Mouse (Mus musculus) gonadal fat pad, adult 2 months (tissue): ENCODE results near the gene Ypel3. TPM values are rescaled to one million over a fixed set of nuclear protein-coding genes. Genes with fewer than 3 reads are reported as not detected.
A peak's percentile ranks its signal among the peaks of the same experiment; 100 is the strongest.

Experiments used
- DNase-seq: peaks from one replicate; pipeline ENCODE4 v3.0.0-alpha.2; 2012; ENCODE audit warnings: low read depth
- polyA plus RNA-seq: library from polyadenylated mRNA; depleted of rRNA; stranded (reverse); fragments of >200 nt; gene quantifications from 2 replicates; pipeline ENCODE4 v1.2.3, GENCODE M21; 2012

The Ypel3 gene
- polyA plus RNA-seq, 1 experiment: 212 TPM

DNA sequence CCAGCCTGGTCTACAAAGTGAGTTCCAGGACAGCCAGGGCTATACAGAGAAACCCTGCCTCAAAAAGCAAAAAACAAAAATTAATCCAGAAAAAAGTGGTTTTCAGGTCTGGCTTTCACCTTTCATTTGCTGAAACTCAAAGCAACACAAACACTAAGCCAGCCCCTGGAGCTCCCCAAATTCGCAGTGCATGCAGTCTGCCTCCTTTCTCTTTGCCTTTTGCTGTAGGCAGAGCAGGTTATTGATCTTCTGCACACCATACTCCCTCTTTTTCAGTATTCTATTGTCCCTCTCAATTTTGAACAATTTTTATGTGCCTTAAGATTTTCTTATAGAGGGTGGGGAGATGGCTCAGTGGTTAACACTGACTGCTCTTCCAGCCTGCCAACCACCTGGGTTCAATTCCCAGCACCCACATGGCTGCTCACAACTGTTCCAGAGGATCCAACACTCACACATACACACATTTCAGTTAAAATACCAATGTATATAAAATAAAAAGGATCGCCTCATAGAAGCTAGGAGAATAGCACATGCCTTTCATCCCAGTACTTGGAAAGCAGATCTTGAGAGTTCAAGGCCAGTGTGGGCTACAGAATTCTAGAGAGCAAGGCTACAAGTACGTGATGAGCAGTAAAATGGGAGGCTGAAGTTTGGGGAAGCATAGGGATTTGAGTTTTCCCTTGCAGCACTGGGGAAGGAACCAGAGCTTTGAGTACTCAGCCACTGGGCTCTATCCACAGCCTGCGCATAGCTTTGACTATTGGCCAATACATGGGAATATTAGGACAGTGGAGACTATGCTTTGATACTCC lies 16.9 kb downstream of the Ypel3 start:
- no peak for DNase-seq

DNA sequence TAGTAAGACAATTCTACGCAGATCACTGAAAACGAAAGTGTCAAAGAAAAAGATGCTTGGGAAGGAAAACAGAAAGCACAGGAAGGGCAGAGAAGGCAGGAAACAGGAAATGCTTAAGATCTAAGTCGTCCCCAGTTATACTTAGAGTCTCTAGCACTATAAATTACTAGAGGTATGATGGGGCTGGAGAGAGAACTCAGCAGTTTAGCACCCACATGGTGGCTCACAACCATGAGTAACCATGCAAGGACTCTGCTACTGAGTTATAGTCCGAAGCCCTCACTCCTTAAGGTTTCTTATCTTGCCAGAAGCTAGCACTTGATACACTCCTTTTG lies 17.5 kb downstream of the Ypel3 start:
- no peak for DNase-seq

DNA sequence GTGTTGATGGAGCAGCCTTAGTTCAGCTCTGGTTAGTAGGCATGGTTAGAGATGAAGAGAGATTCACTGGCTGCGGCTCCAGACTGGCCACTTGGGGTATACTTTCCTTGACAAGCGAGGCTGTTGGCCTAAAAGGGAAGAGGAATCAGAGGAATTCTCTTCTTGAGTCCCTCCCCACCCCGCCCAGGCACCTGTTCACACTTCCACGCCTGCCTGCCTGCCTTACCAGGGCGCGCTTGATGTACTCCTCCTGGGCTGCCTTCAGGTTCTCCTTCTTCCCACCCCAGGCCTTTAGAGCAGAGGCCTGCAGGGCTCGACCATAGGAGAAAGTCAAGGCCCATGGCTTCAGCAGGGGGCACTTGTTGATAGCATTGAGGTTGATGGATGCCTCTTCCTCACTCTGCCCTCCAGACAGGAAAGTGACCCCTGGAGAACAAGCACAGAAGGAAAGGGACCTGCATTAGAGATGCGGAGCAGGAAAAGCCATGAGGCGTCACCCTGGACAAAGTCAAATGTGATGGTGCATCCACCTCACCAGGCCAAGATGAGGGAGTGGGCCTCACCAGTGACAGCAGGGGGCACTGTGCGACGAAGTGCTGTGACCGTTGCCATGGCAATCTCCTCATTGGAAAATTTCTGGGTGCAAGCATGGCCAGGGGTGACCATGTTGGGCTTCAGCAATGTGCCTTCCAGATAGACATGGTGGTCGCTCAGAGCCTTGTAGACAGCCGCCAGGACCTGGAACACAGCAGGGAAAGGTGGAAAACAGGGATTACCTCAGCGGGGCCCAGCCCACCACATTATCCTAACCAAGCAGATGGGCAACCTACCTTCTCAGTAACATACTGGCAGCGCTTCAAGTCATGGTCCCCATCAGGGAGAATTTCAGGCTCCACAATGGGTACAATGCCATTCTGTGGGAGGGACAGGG lies 18.9 kb downstream of the Ypel3 start:
- no peak for DNase-seq

DNA sequence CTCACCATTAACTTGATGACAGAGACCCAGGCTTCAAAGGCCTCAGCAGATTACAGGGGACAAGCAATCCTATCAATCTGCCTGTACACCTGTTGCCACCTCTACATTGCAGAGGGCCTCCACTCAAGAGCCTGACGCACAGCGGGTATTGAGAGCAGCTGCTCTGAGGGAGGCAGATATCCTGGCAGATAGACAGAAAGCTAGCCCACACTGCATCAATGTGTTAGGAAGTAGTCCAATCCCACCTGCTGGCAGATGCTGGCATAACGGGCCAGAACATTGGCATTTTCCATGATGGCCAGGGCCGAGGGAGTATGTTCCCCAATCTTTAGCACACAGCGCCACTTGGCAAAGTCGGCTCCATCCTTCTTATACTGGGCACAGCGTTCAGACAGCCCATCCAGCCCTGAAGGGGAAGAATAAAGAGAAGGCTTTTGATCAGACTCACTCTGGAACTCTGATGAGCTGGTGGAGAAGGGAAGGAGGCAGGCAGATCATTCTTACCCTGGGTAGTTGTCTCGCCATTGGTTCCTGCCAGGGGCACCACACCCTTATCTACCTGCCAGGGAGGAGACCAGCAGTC lies 19.7 kb downstream of the Ypel3 start:
- no peak for DNase-seq

DNA sequence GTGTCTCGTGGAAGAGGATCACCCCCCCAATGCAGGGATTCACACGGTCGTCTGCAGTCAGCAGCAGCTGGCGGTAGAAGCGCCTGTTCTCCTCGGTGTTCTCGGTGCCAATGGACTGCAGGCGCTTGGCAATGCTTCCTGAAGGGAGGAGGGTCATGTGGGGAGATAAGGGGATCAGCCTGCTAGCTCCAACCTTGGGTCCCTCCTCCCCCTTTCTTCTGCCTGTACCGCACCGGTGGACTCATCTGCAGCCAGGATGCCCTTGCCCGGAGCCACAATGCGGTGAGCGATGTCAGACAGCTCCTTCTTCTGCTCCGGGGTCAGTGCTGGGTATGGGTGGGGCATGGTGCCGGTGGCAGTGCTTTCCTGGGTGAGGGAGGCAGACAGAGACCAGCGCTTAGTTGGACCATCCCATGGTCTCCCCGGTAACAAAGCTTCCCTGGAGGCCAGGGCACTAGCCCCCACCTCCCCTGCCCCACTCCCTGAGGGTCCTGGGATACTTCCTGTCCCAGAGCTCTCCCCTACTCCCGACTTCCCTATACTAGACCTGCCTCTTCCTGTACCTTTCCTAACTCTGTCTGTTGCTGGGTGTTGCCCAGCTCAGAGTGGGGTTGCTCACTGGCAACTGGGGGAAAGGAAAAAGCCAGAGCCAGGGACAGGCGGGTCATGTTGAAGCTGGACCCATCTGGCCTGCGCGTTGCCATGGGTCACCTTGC lies 20.8 kb downstream of the Ypel3 start, which contains the start of gene Fam57b:
TSS of gene Fam57b (plus strand) at position 258 of the 716 bp plus-strand sequence.
- no peak for DNase-seq

DNA sequence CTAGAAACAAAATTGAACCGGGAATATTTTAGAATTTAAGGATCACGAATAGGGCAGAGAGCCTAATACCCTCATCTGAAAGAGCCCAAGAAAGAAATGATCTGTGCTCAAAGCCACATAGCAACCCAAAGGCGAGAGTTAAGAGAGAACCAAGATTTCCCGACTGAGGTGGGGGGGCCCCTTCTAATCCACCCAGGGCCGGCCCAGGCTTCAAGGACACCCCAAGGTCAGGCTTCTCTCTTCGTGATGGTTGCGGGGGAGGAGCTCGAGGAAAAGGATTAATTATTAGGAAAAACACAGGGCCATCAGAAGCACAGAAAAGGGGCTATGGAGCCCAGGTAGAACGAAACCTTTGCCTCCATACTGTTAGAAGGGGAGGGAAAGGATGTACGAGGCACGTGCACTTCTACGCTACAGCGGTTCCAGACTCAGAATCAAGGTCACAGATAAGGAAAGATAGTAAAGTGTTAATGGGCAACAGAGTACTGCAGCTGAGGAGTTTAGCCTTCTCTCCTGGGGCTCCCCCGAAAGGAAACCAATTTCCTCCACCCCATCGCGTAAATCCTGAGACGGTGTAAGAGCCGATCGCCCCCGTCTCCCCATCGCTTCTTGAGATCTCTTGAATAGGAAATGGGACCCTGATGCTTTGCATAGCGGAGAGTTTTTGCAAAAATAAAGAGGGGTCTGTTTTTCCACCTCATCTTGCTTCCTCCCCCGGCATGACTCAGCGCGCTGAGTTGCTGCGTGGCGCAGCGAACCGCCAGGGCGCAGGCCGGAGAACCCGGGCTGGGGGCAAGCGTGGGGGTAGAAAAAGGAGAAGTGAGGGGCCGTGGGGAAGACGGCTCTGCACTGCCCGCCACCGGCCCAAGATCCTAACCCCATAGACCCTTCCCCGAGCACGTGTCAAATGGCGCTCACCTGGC lies 21.6 kb downstream of the Ypel3 start:
- no peak for DNase-seq

DNA sequence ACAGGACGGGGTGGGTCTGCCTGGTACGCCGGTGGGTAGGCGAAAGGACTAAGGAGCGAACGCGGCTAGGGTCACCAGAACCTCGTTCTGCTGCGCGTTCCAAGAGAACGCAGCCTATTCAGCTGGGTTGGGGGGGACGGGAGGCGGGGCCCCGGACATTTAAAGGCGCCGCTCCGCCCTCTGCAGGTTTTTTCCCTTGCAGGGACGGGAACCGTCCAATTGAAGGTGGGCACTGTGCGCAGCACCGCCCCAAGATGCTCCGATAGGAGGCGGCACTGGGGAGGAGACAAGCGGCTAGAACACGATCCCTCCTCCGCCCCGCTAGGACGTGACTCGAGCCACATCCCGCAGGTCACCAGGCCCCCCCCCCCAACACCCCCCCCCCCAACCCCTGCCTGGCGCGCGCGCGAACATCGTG lies 22.3 kb downstream of the Ypel3 start:
- no peak for DNase-seq

DNA sequence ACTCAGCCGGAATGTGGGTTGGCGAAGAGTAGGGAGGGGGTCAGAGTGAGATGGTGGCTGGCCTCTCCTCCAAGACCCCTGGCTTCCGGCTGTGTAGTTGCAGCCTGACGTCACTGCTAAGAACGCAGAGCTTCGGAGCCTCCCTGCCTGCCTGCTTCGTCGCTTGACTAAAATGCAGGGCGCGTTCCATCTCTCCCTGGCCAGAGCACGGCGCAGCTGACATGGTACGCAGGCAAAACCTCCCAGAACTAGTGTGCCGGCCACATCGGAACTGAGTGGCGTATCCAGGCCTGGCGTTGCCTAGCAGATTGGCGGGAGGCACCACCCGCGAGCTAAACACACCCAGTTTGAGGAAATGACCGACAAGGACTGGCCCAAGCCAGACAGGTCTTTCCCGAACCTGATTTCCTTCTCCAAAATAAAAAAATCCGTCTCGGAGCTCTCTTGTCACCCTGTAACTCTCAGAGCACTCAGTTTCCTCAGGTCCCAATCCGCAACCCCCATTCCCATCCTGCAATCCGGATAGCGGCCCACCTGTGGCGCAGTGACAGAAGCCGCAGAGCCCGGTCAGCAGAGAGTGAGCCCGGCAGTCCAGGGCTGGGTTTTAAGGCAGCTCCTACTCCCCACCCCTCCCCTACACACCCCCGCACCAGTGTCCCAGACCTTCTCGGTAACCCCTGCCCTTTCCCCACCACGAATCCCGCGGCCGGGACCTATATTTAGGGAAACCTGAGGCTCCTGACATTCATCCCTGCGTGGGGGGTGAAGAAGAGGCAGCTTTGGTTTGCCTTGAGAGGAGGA lies 22.9 kb downstream of the Ypel3 start:
- DNase-seq: no peak

DNA sequence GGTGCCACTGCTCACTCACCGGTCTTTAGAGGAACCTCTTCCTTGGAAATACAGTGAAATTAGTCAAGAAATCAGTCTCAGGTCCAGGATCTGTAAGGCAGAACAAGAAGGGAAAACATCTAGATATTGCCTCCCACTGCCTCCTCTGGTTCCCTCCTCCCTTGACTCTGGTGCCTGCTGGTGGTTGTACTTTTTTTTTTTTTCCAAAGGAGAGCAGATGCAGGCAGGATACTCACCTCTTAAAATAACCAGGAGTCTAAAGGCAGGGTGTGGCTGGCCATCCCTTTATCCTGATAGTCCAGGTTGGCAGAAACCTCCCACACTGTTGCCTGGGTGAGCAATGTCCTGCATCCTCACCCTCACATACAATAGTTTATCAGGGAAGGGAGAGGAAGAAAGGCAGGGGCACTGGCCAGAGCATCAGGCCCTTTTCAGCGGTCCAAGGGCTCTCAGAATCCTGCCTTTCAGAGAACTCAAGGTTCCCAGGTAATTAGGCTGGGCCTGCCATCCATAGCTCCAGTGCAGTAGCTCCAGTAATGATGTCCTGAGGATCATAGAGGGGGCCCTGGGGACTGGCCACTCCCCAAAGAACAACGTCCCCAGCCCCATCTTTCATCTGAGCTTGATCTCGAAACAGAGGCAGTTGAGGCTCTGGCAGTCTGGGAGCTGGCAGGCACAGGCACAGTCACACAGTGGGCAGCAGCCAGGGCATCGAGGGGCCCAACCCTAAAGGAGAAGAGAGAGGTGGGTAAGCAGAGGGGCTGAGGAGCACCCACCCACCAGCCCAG lies 23.7 kb downstream of the Ypel3 start:
- DNase-seq: no peak

DNA sequence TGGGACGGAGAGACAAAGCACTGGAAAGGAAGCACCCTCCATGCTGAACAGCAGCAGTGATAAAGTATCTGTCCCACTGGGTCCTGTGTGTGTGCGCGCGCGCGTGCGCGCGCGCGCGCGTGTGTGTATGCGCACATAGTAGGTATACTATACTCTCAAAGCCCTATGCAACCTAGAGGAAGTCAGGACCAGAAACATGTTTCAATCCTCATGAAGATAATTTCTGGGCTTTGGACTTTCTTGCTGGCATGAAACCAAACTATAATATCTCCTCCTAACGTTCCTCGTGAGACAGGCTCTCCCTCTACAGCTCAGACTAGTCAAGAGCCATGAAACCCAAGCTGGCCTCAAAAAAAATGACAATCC lies 24.3 kb downstream of the Ypel3 start:
- no peak for DNase-seq

DNA sequence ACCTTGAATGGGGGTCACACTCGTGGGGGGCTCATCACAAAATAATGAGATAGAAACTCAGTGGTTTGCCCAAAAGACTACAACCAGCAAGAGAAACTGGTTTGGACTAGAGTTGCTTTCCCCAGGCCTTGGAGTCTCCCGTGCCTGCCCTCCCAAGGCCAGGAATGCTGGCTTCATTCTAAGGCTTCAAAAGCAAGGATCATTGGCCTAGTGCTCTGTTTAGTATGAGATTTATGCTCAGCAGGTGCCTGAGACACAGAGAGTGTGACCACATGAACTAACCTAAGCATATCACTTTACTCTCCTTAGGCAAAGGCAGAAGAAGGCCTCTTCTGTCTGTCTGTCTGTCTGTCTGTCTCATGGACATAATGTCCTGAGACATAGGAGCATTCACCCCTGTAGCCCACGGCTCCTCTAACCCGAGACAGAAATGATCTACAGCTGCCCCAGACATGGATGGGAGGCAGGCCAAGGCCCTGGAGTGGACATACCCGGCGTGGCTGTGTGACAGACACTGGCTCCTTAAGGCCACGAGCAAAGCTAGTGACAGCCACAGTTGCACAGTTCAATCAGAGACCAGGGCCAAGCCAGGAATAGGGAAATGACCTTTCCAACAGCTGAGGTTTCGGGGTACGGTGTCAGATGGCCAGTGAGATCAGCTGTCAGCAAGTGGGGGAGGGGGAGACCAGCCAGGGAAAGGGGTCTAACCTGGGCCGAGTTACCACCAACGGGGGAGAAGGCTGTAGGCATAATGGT lies 25.6 kb downstream of the Ypel3 start:
- no peak for DNase-seq

DNA sequence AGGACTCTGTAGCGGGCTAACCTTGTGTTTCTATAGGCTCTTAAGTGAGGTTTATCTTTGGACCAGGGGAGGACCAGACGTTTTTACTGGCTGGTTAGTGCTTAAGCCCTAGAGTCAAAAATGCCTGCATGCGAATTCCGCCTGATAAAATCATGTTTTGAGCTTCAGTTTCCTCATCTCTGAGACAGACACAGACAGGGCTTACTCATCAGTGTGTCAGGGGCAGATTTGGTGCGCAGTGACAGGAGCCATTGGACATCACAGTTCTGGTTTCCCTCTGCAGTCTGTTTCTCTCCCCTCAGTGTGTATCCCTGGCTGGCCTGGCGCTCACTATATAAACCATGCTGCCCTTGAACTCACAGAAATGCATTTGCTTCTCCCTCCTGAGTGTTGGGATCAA lies 26.4 kb downstream of the Ypel3 start:
- DNase-seq: no peak

DNA sequence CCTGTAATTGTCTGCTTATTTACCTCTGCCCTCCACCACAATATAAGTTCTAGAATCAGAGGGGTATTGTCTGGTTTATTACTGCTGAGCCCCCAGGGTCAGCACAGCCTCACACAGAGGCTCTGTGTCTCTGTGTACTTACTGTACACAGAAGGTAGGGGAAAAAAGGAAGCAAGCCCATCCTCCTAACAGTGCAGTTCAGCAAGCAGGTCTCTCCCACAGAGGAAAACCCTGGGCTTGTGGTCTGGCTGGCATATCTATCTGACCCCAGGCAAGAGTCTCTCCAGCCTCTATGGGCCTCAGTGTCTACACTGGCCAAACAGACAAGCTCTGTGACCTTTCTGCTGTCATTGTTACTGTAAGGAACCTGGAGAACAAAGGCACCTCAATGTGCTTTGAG lies 27.0 kb downstream of the Ypel3 start:
- DNase-seq: no peak

DNA sequence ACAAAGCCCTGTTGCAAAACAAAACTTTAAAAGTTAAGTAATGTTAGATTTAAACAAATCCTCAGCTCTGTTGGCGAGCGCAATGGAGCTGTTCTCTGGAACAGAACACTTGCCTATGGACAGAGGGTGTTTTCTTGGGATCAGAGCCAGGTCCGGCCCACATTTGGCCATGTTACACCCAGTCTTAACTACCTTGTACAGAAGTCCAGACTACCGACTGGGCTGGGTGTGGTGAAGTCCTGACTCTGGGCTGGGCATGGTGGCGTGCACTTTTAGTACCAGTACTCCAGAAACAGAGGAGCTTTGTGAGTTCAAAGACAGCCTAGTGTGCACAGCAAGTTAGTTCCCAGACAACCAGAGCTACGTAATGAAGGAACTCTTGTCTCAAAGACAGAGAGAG lies 30.2 kb downstream of the Ypel3 start:
- peak; percentile 88 for DNase-seq

DNA sequence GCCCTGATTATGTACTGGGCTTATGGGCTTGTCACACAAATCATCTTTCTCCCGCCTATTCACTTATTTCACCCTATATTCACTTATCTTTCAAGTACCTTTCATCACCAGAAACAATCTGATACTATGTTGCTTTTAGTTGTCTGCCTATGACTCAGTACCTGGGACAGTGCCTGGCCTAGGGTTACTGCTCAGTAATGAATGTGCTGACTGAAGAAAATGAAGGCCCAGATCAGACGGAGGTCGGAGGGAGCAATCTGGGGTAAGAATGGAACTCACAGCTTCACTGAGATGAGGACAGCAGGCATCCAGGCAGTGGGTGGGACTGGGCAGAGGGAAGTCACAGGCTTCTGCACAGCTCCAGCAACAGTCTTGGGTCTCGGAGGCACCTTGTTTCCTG lies 30.6 kb downstream of the Ypel3 start:
- no peak for DNase-seq

DNA sequence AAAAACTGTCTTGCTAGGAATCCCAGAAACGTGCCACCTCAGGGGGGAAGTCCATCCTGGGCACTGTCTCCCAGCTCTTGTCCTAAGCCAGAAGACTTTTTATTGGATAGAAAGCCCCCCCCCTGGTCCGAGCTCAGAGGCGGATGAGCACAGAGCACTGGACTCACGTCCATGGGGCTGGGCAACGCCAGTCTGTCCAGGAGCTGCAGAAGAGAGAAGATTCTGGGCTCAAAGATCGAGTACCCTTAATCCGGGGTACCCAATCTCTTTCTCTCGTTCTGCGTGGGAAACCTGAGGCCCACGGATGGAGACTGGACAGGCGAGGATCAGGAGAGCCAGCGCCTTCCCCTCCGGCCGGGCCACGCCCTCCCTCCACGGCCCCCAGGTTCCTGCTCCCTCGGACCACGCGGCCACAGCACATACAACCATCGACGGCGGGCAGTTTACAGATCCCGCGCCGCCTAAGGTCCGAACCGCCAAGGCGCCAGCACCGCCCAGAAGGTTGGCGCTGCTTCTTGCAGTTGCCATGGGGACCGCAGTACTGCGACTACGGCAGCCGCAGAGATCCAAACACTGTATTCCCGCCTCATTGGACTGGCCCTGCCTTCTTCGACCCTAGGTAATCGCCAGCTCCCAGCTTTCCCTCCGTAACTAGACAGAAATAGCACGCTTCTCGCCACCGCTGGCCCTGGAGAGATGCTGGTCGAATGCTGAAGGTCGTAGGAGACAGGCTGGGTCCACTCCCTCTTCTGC lies 32.1 kb downstream of the Ypel3 start:
- DNase-seq: no peak

DNA sequence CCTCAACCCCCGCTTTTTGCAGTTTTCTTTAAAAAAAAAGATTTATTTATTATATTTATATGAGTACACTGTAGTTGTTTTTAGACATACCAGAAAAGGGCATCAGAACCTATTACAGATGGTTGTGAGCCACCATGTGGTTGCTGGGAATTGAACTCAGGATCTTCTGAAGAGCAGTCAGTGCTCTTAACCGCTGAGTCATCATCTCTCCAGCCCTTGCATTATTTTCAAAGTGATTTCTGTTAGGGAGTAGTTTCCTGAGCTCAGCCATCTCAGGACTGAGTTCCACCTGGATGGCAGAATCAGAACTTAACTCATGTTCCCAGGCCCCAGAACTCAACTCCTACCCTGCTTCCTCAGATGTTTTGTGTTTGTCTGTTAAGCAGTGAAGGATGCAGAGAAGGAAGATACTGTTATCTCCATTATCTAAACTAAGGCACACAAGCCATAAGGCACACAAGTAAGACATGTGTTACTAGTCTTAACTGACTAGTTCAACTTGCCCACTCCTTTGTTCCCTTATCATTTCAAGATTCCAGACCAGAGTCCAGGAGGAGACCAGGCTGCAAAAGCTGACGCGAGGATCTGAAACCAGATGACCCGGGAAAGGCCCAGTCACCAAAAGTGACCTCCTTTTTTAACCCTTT lies 33.1 kb downstream of the Ypel3 start:
- DNase-seq: no peak
